Mouse (Mus musculus) cerebellum, postnatal 4 days (tissue): ENCODE data around the gene Gm5129.
"Not testable (repeated sequence)": the region's sequence is repeated elsewhere in the genome, so short reads cannot be mapped to it uniquely, and the experiment has no call there.

ENCODE experiments used
- DNase-seq, 2 experiments: peaks; one replicate each; pipeline ENCODE4 v3.0.0; 2022; ENCODE audit warnings: low spot score in 2 of 2, mixed read lengths in 1 of 2

Gm5129 gene

GRCm38 (mm10) chr5:29735557-29736061 lies at the start of gene Gm5129, which contains the start of gene Dnajb6:
Gene Gm5129 (minus strand): TSS chr5:29735936.
Gene Dnajb6 (plus strand): TSS chr5:29735688.
- DNase-seq: peak; percentile 97 to 98

GRCm38 (mm10) chr5:29784906-29785305 lies 49.2 kb upstream of the Gm5129 start:
- DNase-seq: not testable (repeated sequence)

GRCm38 (mm10) chr5:29782261-29782660 lies 46.5 kb upstream of the Gm5129 start:
- no peak for DNase-seq

GRCm38 (mm10) chr5:29779733-29780132 lies 44.0 kb upstream of the Gm5129 start:
- not testable (repeated sequence) for DNase-seq

- no peak for DNase-seq
Observed at GRCm38 (mm10) chr5:29778029-29778428, 42.3 kb upstream of the Gm5129 start.

- no peak for DNase-seq
Observed at GRCm38 (mm10) chr5:29775437-29775836, 39.7 kb upstream of the Gm5129 start.

- no peak for DNase-seq
Observed at GRCm38 (mm10) chr5:29773460-29774150, 37.9 kb upstream of the Gm5129 start.

- DNase-seq: no peak
Observed at GRCm38 (mm10) chr5:29772651-29773330, 37.1 kb upstream of the Gm5129 start.

- DNase-seq: no peak
Observed at GRCm38 (mm10) chr5:29772038-29772437, 36.3 kb upstream of the Gm5129 start.

GRCm38 (mm10) chr5:29770935-29771334 lies 35.2 kb upstream of the Gm5129 start:
- peak in 1 of 2 experiments; percentile 24 for DNase-seq

- no peak for DNase-seq
Observed at GRCm38 (mm10) chr5:29759318-29759717, 23.6 kb upstream of the Gm5129 start.

GRCm38 (mm10) chr5:29752894-29753293 lies 17.2 kb upstream of the Gm5129 start:
- DNase-seq: no peak

- no peak for DNase-seq
Observed at GRCm38 (mm10) chr5:29751306-29751705, 15.6 kb upstream of the Gm5129 start.

- no peak for DNase-seq
Observed at GRCm38 (mm10) chr5:29747661-29748060, 11.9 kb upstream of the Gm5129 start.

GRCm38 (mm10) chr5:29741093-29741492 lies 5.4 kb upstream of the Gm5129 start:
- DNase-seq: no peak

GRCm38 (mm10) chr5:29740651-29741050 lies 4.9 kb upstream of the Gm5129 start:
- no peak for DNase-seq

- no peak for DNase-seq
Observed at GRCm38 (mm10) chr5:29738076-29738475, 2.3 kb upstream of the Gm5129 start.

GRCm38 (mm10) chr5:29737471-29737870 lies 1.7 kb upstream of the Gm5129 start:
- DNase-seq: no peak

- DNase-seq: no peak
Observed at GRCm38 (mm10) chr5:29736942-29737341, 1.2 kb upstream of the Gm5129 start.

- peak in 1 of 2 experiments; percentile 39 for DNase-seq
Observed at GRCm38 (mm10) chr5:29736073-29736900, 551 bp upstream of the Gm5129 start.

- no peak for DNase-seq
Observed at GRCm38 (mm10) chr5:29734831-29735510, 765 bp downstream of the Gm5129 start.
